Mouse (Mus musculus): ENCODE results near the gene Usp34. TPM values are rescaled to one million over a fixed set of nuclear protein-coding genes. Genes with fewer than 3 reads are reported as not detected.
"Not testable (repeated sequence)": the region's sequence is repeated elsewhere in the genome, so short reads cannot be mapped to it uniquely, and the experiment has no call there.

The Usp34 gene
- polyA plus RNA-seq, 1 experiment from 2014 or later: 19.7 TPM

- peak; percentile 85 for ATAC-seq (replicated peaks; ENCODE audit: low FRiP score)
- H3K9me3 ChIP-seq (ENCODE audit: control insufficient read depth, low read length): no peaks in the 10 kb centered on the region
- H3K4me1 ChIP-seq (replicated peaks; ENCODE audit: control insufficient read depth, insufficient read depth, low read length): peaks cover 17% of the 10 kb centered on the region
- peaks cover 10% of the 10 kb centered on the region for H3K36me3 ChIP-seq (ENCODE audit: control insufficient read depth, insufficient read depth, low read length)
- DNase-seq (ENCODE audit: low spot score): no peak
- WGBS: 32% methylated on average over 1 of the region's 1 CpGs
- H3K27ac ChIP-seq (ENCODE audit: low read depth, low read length): no peak overlapping the region
- no peak overlapping the region for H3K4me2 ChIP-seq
- H3K27me3 ChIP-seq (replicated peaks; ENCODE audit: control insufficient read depth, insufficient read depth, low read length): no peaks in the 10 kb centered on the region
- H3K9ac ChIP-seq (ENCODE audit: low read depth, low read length): no peak overlapping the region
- H3K4me3 ChIP-seq (ENCODE audit: low read depth, low read length): no peak overlapping the region
Observed at GRCm38 (mm10) chr11:23313496-23313895, 6.8 kb downstream of the Usp34 start.

GRCm38 (mm10) chr11:23329413-23329812, 22.7 kb downstream of the Usp34 start:
- ATAC-seq (replicated peaks; ENCODE audit: low FRiP score) (no peak), DNase-seq (ENCODE audit: low spot score) (no peak)
- H3K36me3 ChIP-seq (ENCODE audit: control insufficient read depth, insufficient read depth, low read length): no peaks in the 10 kb centered on the region; the same call in 1 of the 2 replicates
- no peaks in the 10 kb centered on the region for H3K9me3 ChIP-seq (ENCODE audit: control insufficient read depth, low read length)
- 79% methylated on average over 2 of the region's 2 CpGs for WGBS
- no peak overlapping the region for H3K27ac ChIP-seq (ENCODE audit: low read depth, low read length)
- H3K4me3 ChIP-seq (ENCODE audit: low read depth, low read length): no peak overlapping the region
- no peak overlapping the region for H3K9ac ChIP-seq (ENCODE audit: low read depth, low read length)
- no peaks in the 10 kb centered on the region for H3K4me1 ChIP-seq (replicated peaks; ENCODE audit: control insufficient read depth, insufficient read depth, low read length)
- H3K27me3 ChIP-seq (replicated peaks; ENCODE audit: control insufficient read depth, insufficient read depth, low read length): no peaks in the 10 kb centered on the region
- H3K4me2 ChIP-seq: no peak overlapping the region

GRCm38 (mm10) chr11:23332136-23332535, 25.4 kb downstream of the Usp34 start:
- Histone ChIP-seq H3K4me3 (ENCODE audit: low read depth, low read length) (no peak overlapping the region), H3K27me3 (replicated peaks; ENCODE audit: control insufficient read depth, insufficient read depth, low read length) (no peaks in the 10 kb centered on the region), H3K36me3 (ENCODE audit: control insufficient read depth, insufficient read depth, low read length) (no peaks in the 10 kb centered on the region; the same call in 1 of the 2 replicates), H3K4me2 (no peak overlapping the region), H3K9ac (ENCODE audit: low read depth, low read length) (no peak overlapping the region), H3K4me1 (replicated peaks; ENCODE audit: control insufficient read depth, insufficient read depth, low read length) (no peaks in the 10 kb centered on the region), H3K27ac (ENCODE audit: low read depth, low read length) (no peak overlapping the region), H3K9me3 (ENCODE audit: control insufficient read depth, low read length) (no peaks in the 10 kb centered on the region)
- WGBS: 85% methylated on average over 3 of the region's 3 CpGs
- DNase-seq (ENCODE audit: low spot score) (no peak), ATAC-seq (replicated peaks; ENCODE audit: low FRiP score) (no peak)

- DNase-seq (ENCODE audit: low spot score): no peak
- no peak for ATAC-seq (replicated peaks; ENCODE audit: low FRiP score)
- H3K27me3 ChIP-seq (replicated peaks; ENCODE audit: control insufficient read depth, insufficient read depth, low read length): no peaks in the 10 kb centered on the region
- H3K27ac ChIP-seq (ENCODE audit: low read depth, low read length): no peak overlapping the region
- peaks cover 2% of the 10 kb centered on the region; the same call in 1 of the 2 replicates for H3K36me3 ChIP-seq (ENCODE audit: control insufficient read depth, insufficient read depth, low read length)
- H3K4me2 ChIP-seq: no peak overlapping the region
- no peaks in the 10 kb centered on the region for H3K4me1 ChIP-seq (replicated peaks; ENCODE audit: control insufficient read depth, insufficient read depth, low read length)
- H3K9me3 ChIP-seq (ENCODE audit: control insufficient read depth, low read length): no peaks in the 10 kb centered on the region
- 69% methylated on average over 1 of the region's 1 CpGs for WGBS
- H3K9ac ChIP-seq (ENCODE audit: low read depth, low read length): no peak overlapping the region
- no peak overlapping the region for H3K4me3 ChIP-seq (ENCODE audit: low read depth, low read length)
Observed at GRCm38 (mm10) chr11:23335160-23335559, 28.5 kb downstream of the Usp34 start.

- H3K4me1 ChIP-seq (replicated peaks; ENCODE audit: control insufficient read depth, insufficient read depth, low read length); H3K27ac ChIP-seq (ENCODE audit: low read depth, low read length); H3K4me2 ChIP-seq; DNase-seq (ENCODE audit: low spot score); H3K9ac ChIP-seq (ENCODE audit: low read depth, low read length); H3K9me3 ChIP-seq (ENCODE audit: control insufficient read depth, low read length); H3K4me3 ChIP-seq (ENCODE audit: low read depth, low read length); H3K27me3 ChIP-seq (replicated peaks; ENCODE audit: control insufficient read depth, insufficient read depth, low read length); ATAC-seq (replicated peaks; ENCODE audit: low FRiP score): not testable (repeated sequence)
- H3K36me3 ChIP-seq (ENCODE audit: control insufficient read depth, insufficient read depth, low read length): peaks cover 12% of the 10 kb centered on the region
- 65% methylated on average over 5 of the region's 5 CpGs for WGBS
Observed at GRCm38 (mm10) chr11:23357226-23357625, 50.5 kb downstream of the Usp34 start.

GRCm38 (mm10) chr11:23359687-23360235, 53.1 kb downstream of the Usp34 start:
- not testable (repeated sequence) for H3K4me1 ChIP-seq (replicated peaks; ENCODE audit: control insufficient read depth, insufficient read depth, low read length); H3K9ac ChIP-seq (ENCODE audit: low read depth, low read length); H3K9me3 ChIP-seq (ENCODE audit: control insufficient read depth, low read length); DNase-seq (ENCODE audit: low spot score); ATAC-seq (replicated peaks; ENCODE audit: low FRiP score); H3K27me3 ChIP-seq (replicated peaks; ENCODE audit: control insufficient read depth, insufficient read depth, low read length); H3K4me3 ChIP-seq (ENCODE audit: low read depth, low read length); H3K4me2 ChIP-seq; H3K27ac ChIP-seq (ENCODE audit: low read depth, low read length)
- peaks cover 23% of the 10 kb centered on the region for H3K36me3 ChIP-seq (ENCODE audit: control insufficient read depth, insufficient read depth, low read length)
- 64% methylated on average over 1 of the region's 1 CpGs for WGBS

GRCm38 (mm10) chr11:23362305-23362704, 55.6 kb downstream of the Usp34 start:
- Histone ChIP-seq H3K4me1 (replicated peaks; ENCODE audit: control insufficient read depth, insufficient read depth, low read length) (no peaks in the 10 kb centered on the region), H3K9me3 (ENCODE audit: control insufficient read depth, low read length) (no peaks in the 10 kb centered on the region), H3K36me3 (ENCODE audit: control insufficient read depth, insufficient read depth, low read length) (peaks cover 15% of the 10 kb centered on the region), H3K27ac (ENCODE audit: low read depth, low read length) (no peak overlapping the region), H3K4me2 (no peak overlapping the region), H3K4me3 (ENCODE audit: low read depth, low read length) (no peak overlapping the region), H3K9ac (ENCODE audit: low read depth, low read length) (no peak overlapping the region), H3K27me3 (replicated peaks; ENCODE audit: control insufficient read depth, insufficient read depth, low read length) (no peaks in the 10 kb centered on the region)
- no peak for DNase-seq (ENCODE audit: low spot score)
- ATAC-seq (replicated peaks; ENCODE audit: low FRiP score): no peak

- Histone ChIP-seq H3K4me2 (no peak overlapping the region), H3K9ac (ENCODE audit: low read depth, low read length) (no peak overlapping the region), H3K27ac (ENCODE audit: low read depth, low read length) (no peak overlapping the region), H3K9me3 (ENCODE audit: control insufficient read depth, low read length) (no peaks in the 10 kb centered on the region), H3K27me3 (replicated peaks; ENCODE audit: control insufficient read depth, insufficient read depth, low read length) (no peaks in the 10 kb centered on the region), H3K4me3 (ENCODE audit: low read depth, low read length) (no peak overlapping the region), H3K4me1 (replicated peaks; ENCODE audit: control insufficient read depth, insufficient read depth, low read length) (no peaks in the 10 kb centered on the region), H3K36me3 (ENCODE audit: control insufficient read depth, insufficient read depth, low read length) (peaks cover 16% of the 10 kb centered on the region)
- WGBS: 87% methylated on average over 3 of the region's 3 CpGs
- DNase-seq (ENCODE audit: low spot score) (no peak), ATAC-seq (replicated peaks; ENCODE audit: low FRiP score) (no peak)
Observed at GRCm38 (mm10) chr11:23364348-23364747, 57.7 kb downstream of the Usp34 start.

GRCm38 (mm10) chr11:23372032-23372431, 65.3 kb downstream of the Usp34 start:
- no peak overlapping the region for H3K27ac ChIP-seq (ENCODE audit: low read depth, low read length)
- H3K4me3 ChIP-seq (ENCODE audit: low read depth, low read length): no peak overlapping the region
- no peak overlapping the region for H3K4me2 ChIP-seq
- DNase-seq (ENCODE audit: low spot score): no peak
- H3K4me1 ChIP-seq (replicated peaks; ENCODE audit: control insufficient read depth, insufficient read depth, low read length): no peaks in the 10 kb centered on the region
- H3K36me3 ChIP-seq (ENCODE audit: control insufficient read depth, insufficient read depth, low read length): peaks cover 18% of the 10 kb centered on the region
- no peak overlapping the region for H3K9ac ChIP-seq (ENCODE audit: low read depth, low read length)
- no peaks in the 10 kb centered on the region for H3K9me3 ChIP-seq (ENCODE audit: control insufficient read depth, low read length)
- WGBS: 83% methylated on average over 4 of the region's 4 CpGs
- ATAC-seq (replicated peaks; ENCODE audit: low FRiP score): no peak
- H3K27me3 ChIP-seq (replicated peaks; ENCODE audit: control insufficient read depth, insufficient read depth, low read length): no peaks in the 10 kb centered on the region

All from liver, embryonic 11.5 days (tissue).